Mouse (Mus musculus): Measurements from ENCODE around the gene Gm9507. TPM values are rescaled to one million over a fixed set of nuclear protein-coding genes. Genes with fewer than 3 reads are reported as not detected.
"Not testable (repeated sequence)": the region's sequence is repeated elsewhere in the genome, so short reads cannot be mapped to it uniquely, and the experiment has no call there.

Gm9507 gene
- total RNA-seq, 2 experiments from 2014 or later: not detected

GRCm38 (mm10) chr10:77772142-77772541 is 39.5 kb downstream of the Gm9507 start:
- not testable (repeated sequence) for DNase-seq (ENCODE audit: low spot score in 2 of 2)

GRCm38 (mm10) chr10:77771225-77771624 is 40.4 kb downstream of the Gm9507 start, which contains the start of gene Gm3238:
Gm3238 (minus strand) TSS chr10:77771325.
- DNase-seq (ENCODE audit: low spot score in 2 of 2): not testable (repeated sequence)

- no peak for DNase-seq (ENCODE audit: low spot score in 2 of 2)
Observed at GRCm38 (mm10) chr10:77769727-77770126, 41.9 kb downstream of the Gm9507 start.

Other genes starting within 250 kb of the Gm9507 start
- gene Pttg1ip, start 230.1 kb downstream of the Gm9507 start, total RNA-seq (2021): 100 to 1,000 TPM; 175 to 203 TPM
- gene Sumo3, start 205.7 kb downstream of the Gm9507 start, total RNA-seq (2021): 10 to 100 TPM; 91.8 to 98.8 TPM
- gene Gm49325, start 205.6 kb downstream of the Gm9507 start, total RNA-seq (2021): 10 to 100 TPM; 13.1 to 17.1 TPM
- 10 to 100 TPM; 67.2 to 74.1 TPM for gene Ube2g2, start 189.6 kb downstream of the Gm9507 start, total RNA-seq (2021)
- gene Tspear, start 125.3 kb downstream of the Gm9507 start, total RNA-seq (2021): under 1 TPM; 0.27 to 0.51 TPM
- not detected for gene Gm19402, start 121.1 kb downstream of the Gm9507 start, total RNA-seq (2021)
- not detected for gene Gm9508, start 114.6 kb downstream of the Gm9507 start, total RNA-seq (2021)
- not detected for gene Gm10272, start 105.2 kb downstream of the Gm9507 start, total RNA-seq (2021)
- gene Gm10024, start 100.4 kb downstream of the Gm9507 start, total RNA-seq (2021): not detected
- not detected for gene Gm10142, start 96.0 kb downstream of the Gm9507 start, total RNA-seq (2021)
- not detected for gene Krtap12-1, start 91.2 kb downstream of the Gm9507 start, total RNA-seq (2021)
- not detected for gene Gm10100, start 85.4 kb downstream of the Gm9507 start, total RNA-seq (2021)
- not detected for gene Gm18596, start 69.2 kb downstream of the Gm9507 start, total RNA-seq (2021)
- not detected for gene Gm9736, start 60.5 kb downstream of the Gm9507 start, total RNA-seq (2021)
- gene Gm3233, start 52.2 kb downstream of the Gm9507 start, total RNA-seq (2021): not detected
- gene Gm3238, start 40.5 kb downstream of the Gm9507 start, total RNA-seq (2021): not detected
- not detected for gene Gm7138, start 34.9 kb downstream of the Gm9507 start, total RNA-seq (2021)
- not detected for gene Gm3250, start 29.3 kb downstream of the Gm9507 start, total RNA-seq (2021)
- not detected for gene Gm7137, start 23.6 kb downstream of the Gm9507 start, total RNA-seq (2021)
- gene Gm9639, start 16.8 kb downstream of the Gm9507 start, total RNA-seq (2021): not detected
- gene Gm19668, start 12.7 kb downstream of the Gm9507 start, total RNA-seq (2021): not detected
- gene Gm2696, start 2.8 kb upstream of the Gm9507 start, total RNA-seq (2021): not detected
- gene Krtap10-4, start 15.3 kb upstream of the Gm9507 start, total RNA-seq (2021): not detected
- gene Krtap10-10, start 24.1 kb upstream of the Gm9507 start, total RNA-seq (2021): not detected
- not detected for gene Gm36176, start 35.0 kb upstream of the Gm9507 start, total RNA-seq (2021)
- gene Gm10318, start 41.0 kb upstream of the Gm9507 start, total RNA-seq (2021): not detected
- not detected for gene Gm3285, start 50.1 kb upstream of the Gm9507 start, total RNA-seq (2021)
- gene Lrrc3, start 90.7 kb upstream of the Gm9507 start, total RNA-seq (2021): 1 to 10 TPM; 3.9 to 6.8 TPM
- 1 to 10 TPM; 5.2 to 5.9 TPM for gene Trpm2, start 158.7 kb upstream of the Gm9507 start, total RNA-seq (2021)
- 10 to 100 TPM; 17.9 to 21.1 TPM for gene 1810043G02Rik, start 166.7 kb upstream of the Gm9507 start, total RNA-seq (2021)
- 100 to 1,000 TPM; 137 to 283 TPM for gene Pfkl, start 198.2 kb upstream of the Gm9507 start, total RNA-seq (2021)
- gene Dnmt3l, start 230.1 kb upstream of the Gm9507 start, total RNA-seq (2021): 10 to 100 TPM in 1 of 2 experiments, 1 to 10 TPM in 1; 4.4 to 24.4 TPM
- not detected for gene Aire, start 231.8 kb upstream of the Gm9507 start, total RNA-seq (2021)